Mouse (Mus musculus) Muller cell, postnatal 12 days (primary cell): ENCODE measurements at regions not wholly inside any gene's neighbourhood (a gene's known extent, or its start where the extent isn't known, plus 50 kb on each side); places are given as distances from the start of the nearest gene placed in this dataset.

Experiments
- DNase-seq: peaks from one replicate; pipeline ENCODE4 v3.0.0-alpha.2; 2015; ENCODE audit errors: inconsistent ontology term

DNA sequence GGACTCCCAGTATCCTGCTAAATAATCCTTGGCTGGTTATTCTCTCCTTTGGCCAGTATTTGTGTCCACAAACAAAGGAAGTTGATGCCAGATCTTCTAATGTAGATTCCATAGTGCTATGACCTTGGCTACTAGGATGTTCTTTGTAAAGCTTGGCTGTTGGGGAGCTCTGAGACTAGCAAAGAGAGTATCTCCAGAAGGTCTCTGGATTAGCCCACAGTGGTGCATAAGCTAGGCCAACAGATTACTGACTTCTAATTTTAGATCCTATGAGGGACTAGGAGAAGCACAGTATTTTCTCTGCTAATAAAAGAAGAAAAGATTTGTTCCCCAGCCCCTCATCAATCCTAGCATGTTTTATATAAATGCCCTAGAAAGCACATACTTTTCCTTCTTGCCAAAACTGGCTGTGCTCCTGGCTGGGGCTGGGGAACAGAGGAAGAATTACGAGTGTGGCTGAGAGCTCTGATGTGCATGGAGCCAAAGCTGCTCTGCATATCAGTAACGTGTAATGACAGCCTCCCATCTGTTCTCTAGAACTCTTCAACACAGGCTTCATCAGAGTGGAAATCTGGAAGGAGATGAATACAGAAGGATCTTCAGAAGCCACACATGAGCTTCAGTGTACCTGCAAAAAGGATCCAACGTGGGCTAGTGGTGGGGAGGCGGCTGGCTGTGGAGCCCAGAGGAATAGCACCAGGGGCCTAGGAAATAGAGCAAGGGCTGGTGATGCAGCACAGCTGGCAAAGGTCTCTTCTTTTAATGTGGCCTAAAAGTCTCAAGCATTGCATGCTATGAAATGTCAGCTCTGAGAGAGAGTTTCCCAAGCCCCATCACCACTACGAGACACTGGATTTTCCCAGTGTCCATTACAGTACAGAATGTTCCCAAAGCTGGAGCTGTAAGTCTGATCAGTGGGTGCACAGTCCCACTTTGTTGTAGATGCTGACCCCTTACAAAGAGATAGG lies 283.0 kb upstream of the Plxna2 start:
- no peak for DNase-seq

GRCm38 (mm10) chr1:194332639-194333038 lies 285.4 kb upstream of the Plxna2 start:
- no peak for DNase-seq

GRCm38 (mm10) chr1:194330471-194330870 lies 287.5 kb upstream of the Plxna2 start:
- DNase-seq, result no peak

GRCm38 (mm10) chr1:194320320-194321036 lies 297.5 kb upstream of the Plxna2 start:
- DNase-seq, result peak; percentile 16

- DNase-seq, result no peak
Observed at GRCm38 (mm10) chr1:194318351-194318750, 299.7 kb upstream of the Plxna2 start.

DNA sequence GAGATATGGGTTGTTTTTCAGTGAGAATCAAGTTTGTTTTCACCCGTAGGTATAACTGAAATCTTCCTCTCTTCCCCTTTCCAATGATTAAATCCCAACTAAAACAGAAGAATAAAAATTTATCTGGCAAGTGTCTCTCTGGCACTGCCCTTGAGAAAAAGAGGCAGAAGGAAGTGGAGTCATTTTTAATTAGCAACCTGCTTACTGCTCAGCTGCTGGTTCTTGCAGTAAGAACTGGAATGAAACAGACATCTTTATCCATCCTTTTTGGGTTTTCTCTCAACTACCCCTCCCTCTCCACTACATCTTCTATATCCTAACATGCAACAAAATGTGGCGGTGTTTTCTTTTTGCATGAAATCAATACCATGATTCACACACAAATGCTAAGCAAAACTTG lies 302.4 kb upstream of the Plxna2 start:
- DNase-seq, result no peak

DNA sequence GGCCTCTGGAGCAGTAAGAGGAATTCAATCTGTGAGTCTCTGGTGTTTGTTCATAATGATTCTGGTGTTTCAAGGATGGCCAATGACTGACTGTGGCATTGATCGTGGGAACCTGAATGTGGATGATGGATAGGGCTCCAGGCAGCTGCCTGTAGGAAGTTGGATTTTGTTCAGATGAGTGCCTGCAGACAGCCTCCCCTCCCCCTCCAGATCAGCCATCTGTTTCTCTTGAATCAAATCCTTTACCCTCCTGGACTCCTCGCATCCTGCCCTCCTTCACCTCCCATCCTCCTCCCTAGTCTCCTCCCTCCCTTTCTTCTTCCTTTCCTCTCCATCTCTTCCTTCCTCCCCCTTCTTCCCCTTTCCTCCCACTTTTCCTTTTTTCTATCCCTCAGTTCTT lies 307.6 kb upstream of the Plxna2 start:
- no peak for DNase-seq

DNA sequence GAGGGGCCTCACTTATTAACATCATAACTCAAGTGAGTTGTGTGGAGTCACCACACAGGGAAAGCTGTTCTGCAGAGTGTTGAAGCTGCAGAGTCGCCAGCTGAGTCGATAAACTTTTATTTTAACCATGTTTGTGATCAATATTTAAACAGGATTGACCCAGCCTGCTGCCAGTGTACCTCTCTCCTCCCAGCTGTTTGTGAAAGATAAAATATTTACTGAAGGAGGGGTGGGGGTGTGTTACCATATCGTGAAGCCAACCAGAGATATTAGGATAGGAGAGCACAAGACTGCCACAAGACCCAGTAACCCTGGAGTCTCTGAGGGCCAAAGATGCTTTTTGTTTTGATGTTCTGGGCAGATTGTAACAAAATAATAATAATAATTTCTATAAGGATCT lies 309.4 kb upstream of the Plxna2 start:
- no peak for DNase-seq

DNA sequence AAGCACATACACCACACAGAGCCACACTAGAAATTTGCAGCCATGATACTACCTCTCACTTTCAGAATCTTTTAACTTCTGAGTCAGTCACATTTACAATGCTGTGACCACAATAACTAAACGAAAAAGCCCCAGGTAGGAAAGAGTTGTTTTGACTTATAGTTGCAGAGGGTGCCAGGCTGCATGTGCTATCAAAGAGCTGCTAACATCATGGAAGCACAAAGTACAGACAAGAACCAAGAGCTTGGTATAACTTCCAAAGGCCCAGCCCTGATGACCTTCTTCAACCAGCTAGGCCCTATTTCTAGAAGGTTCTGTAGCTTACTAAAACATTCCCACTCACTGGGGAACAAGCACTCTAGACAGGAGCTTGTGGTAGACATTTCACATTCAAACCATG lies 314.1 kb upstream of the Plxna2 start:
- DNase-seq, result no peak

GRCm38 (mm10) chr1:194302775-194303174 lies 315.2 kb upstream of the Plxna2 start:
- DNase-seq, result no peak

DNA sequence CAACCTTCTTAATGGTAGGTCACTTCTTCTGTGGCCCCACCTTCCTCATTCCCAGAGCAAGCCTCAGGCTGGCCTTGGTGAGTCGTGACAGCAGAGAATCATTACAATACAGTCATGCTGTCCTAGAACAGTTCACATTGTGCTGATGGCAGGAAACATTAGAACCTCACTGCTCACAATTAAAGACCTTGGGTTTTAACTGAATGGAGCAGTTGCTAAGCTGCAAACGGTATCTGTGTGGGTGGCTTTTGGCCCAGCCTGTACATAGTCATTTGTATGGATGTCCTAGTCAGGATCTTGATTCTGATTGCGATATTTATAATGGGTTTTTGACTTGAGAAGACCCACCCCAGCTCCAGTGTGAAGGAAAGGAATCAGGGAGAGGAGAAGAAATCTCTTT lies 336.1 kb upstream of the Plxna2 start:
- peak; percentile 21 for DNase-seq

- DNase-seq, result no peak
Observed at GRCm38 (mm10) chr1:194268028-194268427, 350.0 kb upstream of the Plxna2 start.

DNA sequence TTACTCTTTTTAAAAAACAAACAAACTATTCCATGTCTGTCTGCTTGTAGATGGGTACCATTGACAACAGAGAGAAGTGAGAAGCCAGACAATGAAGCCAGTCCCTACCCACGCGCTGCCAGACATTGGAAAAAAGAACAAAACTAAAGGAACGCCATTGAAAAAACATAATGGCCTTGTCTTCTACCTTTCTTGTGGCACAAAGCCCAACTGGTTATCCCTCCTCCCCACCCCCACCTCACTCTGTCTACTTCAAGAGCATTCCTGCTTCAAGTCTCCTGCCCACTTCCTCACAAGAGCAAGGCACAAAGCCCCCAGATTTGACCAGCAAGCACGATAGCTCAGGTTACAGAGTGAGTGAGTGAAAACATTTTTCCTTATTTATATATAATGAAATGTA lies 355.6 kb upstream of the Plxna2 start:
- DNase-seq, result no peak

DNA sequence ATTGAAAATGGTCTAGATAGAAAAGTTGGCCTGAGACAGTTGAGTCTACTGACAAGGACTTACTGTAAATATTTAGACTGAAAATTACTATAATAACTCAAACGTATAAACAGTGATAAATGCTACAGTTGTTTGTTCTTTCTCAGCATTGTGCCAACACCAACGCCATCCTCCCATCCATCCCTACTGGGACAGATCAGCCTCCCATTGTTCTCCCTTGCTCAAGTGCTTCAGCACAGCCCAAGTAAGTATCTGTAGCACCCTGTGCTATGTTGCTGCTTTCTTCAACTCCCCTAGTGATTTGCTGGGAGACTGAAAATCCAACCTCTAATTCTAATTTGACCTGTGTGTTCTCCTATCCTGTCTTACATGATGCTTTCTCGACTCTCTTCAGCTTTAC lies 358.1 kb upstream of the Plxna2 start:
- no peak for DNase-seq

- no peak for DNase-seq
Observed at GRCm38 (mm10) chr1:194244776-194245366, 373.1 kb upstream of the Plxna2 start.

DNA sequence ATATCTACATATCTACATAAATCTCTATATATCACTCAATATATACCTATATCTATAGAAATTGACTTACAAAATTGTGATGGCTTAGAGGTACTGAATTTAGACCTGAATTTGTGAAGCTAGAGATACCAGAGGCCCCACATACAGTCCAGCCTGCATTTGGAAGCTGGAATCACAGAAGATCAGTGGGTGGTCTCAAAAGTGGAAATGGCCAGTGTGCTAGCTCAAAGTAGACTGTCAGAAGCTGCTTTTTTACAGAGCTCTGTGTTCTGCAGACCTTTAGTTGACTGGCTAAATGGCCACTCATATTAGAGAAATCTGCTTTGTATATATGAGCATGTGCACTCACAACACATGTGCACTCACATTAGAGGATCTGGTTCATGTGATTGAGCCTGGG lies 376.9 kb upstream of the Plxna2 start:
- no peak for DNase-seq

GRCm38 (mm10) chr1:194231206-194231605 lies 386.8 kb upstream of the Plxna2 start:
- peak; percentile 50 for DNase-seq

DNA sequence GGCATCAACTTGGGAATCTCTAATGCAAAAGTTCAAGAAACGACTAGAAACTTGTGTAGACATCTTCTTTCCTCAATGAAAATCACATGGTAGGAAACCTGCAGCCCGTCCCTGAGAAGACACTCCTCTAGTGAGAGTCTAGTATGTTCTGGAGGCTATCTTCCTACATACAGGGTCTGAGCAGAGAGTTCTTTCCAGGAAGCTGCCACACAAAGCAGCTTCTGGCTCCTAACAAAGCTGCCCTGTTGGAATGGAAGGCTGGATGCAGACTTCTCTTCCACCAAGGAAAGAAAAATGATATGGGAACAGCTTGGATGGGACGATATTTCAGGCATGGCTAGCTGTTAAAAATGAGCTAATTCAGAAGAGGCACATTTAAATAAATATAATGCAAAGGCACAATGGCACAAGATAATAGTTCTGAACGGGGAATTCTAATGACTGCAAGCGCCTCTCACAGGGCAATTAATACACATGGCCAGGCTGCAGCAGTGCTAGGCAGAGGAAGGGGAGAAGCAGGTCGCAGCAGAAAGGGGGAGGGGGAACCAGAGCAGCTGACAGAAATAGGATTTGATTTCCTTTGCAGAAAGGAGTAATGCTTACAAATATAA lies 391.4 kb upstream of the Plxna2 start:
- DNase-seq, result no peak

- no peak for DNase-seq
Observed at GRCm38 (mm10) chr1:194225786-194226185, 392.2 kb upstream of the Plxna2 start.

DNA sequence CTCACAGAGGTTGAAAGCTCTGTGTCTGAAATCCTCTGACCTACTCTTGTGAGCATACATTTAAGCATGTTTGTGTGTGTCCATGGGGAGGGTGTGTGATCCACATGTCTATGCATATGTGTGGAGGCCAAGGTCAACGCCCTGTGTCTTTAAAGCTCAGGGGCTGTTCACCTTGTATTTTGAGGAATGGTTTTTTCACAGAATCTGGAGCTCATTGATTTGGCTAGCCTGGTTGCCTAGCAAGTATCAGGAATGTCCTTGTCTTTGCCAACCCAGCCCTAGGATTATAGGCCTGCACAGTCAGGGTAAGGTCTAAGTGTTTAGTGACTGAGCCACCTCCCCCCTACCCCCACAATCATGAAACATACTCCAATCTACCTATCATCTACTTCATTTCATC lies 394.0 kb upstream of the Plxna2 start:
- no peak for DNase-seq

- DNase-seq, result no peak
Observed at GRCm38 (mm10) chr1:194223610-194224009, 394.4 kb upstream of the Plxna2 start.

- peak; percentile 39 for DNase-seq
Observed at GRCm38 (mm10) chr1:194223015-194223414, 395.0 kb upstream of the Plxna2 start.
